Mouse (Mus musculus): ENCODE results near the gene Cdk6.
"Not testable (repeated sequence)": the region's sequence is repeated elsewhere in the genome, so short reads cannot be mapped to it uniquely, and the experiment has no call there.

- TF ChIP-seq CTCF, POLR2A (IDR thresholded peaks at IDR 0.05; ENCODE audit: insufficient read depth, low read depth, low read length): not testable (repeated sequence)
These were observed 4.3 kb downstream of the Cdk6 start for GRCm38 (mm10) chr5:3345540-3345939.

All from olfactory bulb, adult 2 months (tissue).